Mouse (Mus musculus) liver, embryonic 14.5 days (tissue): Measurements from ENCODE around the gene Gas1.

ENCODE experiments used
- CTCF ChIP-seq: IDR thresholded peaks from 2 replicates; pipeline ENCODE4 v1.5.1; 2016; ENCODE audit warnings: antibody characterized with exemption, low read depth, control low read depth
- EP300 ChIP-seq: IDR thresholded peaks from 2 replicates; pipeline ENCODE4 v1.6.1; 2016; ENCODE audit warnings: antibody characterized with exemption, low read depth

DNA sequence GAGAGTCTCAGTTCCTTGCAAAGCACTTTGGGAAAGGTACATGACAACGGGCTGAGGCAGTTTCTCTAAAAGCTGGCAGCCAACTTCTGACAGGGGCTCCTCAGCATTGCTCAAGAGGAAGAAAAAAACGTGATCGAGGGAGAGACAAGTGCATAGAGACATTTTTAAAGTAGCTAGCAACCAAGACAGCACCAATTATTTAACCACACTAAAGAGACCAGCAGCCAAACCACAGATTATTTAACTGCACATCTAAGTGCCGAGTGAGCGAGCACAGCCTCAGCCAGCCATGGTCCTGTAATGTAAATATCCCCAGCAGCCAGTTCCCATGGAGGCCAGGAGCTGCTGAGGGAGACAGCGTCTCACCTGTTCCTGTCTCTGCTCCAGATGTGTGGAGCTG, 16.1 kb upstream of the Gas1 start:
- no peak for TF ChIP-seq EP300
- no peak for TF ChIP-seq CTCF
